Mouse (Mus musculus) lung, postnatal 36 days (tissue): Measurements from ENCODE around the gene Cyp1a2.

ENCODE experiments used
- DNase-seq: peaks from one replicate; pipeline ENCODE4 v3.0.0; 2022; ENCODE audit warnings: mixed read lengths

Cyp1a2 gene

DNA sequence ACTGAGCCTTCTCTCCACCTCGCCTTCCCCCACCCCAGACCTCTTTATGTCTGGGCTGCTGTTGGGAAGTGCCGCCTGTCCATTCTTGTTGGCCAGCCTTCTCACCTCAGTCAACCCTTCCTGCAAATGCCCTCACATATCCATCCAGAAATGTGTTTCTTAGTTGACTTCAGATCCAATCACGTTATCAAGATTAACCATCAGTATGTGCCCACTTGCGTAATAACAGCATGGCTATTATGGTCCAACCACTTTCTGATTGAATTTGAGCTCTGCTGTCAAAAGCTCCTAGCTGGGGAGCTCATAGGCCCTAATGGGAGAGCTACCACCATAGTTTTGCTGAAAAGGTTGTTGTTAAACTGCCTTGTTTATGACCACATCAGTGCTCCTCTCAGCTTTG lies 12.5 kb downstream of the Cyp1a2 start:
- no peak for DNase-seq

GRCm38 (mm10) chr9:57669566-57669965 lies 13.9 kb downstream of the Cyp1a2 start:
- DNase-seq: no peak

DNA sequence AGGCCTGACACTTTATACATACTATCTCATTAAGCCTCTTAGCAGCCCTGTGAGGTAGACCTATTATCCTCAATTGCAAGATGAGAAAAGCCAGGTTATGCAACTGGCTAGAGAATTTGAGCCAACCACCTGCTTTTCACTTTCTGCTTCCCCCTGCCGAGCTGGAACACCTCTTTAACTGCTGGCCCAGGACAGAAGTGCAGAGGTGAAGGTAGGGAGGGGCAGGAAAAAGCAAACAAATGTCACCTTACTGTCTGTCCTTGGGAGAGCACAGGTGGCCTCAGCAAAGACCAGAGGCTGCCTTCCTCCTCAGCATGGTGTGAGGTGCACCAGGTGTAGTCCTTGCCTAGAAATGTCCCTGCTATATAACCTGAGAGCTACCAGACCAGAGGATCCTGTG lies 15.2 kb downstream of the Cyp1a2 start:
- DNase-seq: no peak

GRCm38 (mm10) chr9:57667817-57668216 lies 15.7 kb downstream of the Cyp1a2 start:
- peak; percentile 77 for DNase-seq

DNA sequence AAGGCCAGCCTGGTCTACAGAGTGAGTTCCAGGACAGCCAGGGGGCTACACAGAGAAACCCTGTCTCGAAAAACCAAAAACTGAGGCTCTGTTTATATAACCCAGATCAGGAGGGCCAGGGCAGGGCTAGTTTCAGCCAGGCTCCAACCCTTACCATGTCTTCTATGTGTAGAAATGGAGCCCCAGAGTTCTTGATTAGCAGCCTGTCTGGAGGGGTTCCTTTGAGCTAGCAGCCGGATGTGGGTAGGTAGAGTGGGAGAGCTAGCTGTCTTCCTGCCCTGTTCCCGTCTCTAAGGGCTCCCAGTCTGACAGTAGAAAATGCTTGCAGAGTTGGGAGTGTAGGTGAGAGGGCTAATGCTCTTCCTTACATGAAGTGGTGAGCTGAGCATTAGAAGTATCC lies 16.4 kb downstream of the Cyp1a2 start:
- no peak for DNase-seq

DNA sequence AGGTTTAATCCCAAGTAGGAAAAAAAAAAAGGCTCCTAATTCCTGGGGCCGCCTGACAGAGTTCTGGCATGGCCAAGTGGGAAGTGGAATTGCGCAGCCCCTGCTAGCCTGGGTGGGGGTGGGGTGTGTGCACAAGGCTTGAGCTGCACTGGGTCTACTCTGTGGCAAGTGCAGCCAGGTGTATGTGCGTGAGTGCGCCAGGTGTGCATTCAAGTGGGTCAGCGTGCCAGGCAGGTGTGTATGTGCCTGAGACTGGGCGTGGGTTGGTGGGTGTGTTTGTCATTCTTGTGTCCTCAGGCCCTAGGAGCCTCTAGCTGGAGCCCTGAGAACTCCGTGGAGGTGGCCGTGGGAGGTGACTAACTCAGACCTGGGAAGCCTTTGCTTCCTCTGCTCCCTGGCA lies 17.0 kb downstream of the Cyp1a2 start:
- peak; percentile 33 for DNase-seq

DNA sequence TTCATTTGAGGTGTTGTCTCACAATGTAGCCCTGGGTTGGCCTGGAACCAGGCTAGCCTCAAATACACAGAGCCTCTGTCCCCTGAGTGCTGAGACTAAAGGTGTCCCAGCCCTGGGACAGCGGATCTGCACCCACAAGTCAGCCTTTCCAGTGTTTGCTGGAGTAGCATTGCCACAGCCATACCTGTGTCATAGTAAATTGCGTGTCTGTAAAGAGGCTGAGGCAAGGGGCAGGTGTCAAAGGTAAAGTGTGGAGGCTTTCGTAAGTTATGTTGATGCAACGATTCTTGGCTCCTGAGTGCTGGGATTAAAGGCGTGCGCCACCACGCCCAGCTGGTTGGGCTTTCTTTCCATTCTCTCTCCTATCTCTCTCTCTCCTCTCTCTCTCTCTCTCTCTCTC lies 18.9 kb downstream of the Cyp1a2 start:
- no peak for DNase-seq

DNA sequence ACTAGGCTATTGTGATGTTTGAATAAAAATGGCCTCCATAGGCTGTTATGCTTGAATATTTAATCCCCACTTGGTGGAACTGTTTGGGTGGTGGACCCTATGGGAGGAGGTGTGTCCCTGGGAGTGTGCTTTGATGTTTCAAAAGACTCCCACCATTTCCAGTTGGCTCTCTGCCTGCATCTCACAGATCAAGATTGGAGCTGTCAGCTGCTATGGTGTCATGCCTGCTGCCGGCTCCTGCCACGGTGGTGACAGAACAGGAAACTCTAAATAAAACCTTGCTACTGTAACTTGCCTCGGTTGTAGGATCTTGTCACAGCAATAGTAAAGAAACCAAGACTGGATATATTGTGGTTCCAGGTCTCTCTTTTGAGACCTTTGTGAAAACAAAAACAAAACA lies 22.0 kb downstream of the Cyp1a2 start:
- DNase-seq: no peak

- no peak for DNase-seq
These were observed 23.0 kb downstream of the Cyp1a2 start for GRCm38 (mm10) chr9:57660501-57660900.

- DNase-seq: peak; percentile 89
These were observed 23.7 kb downstream of the Cyp1a2 start for GRCm38 (mm10) chr9:57659774-57660173.

DNA sequence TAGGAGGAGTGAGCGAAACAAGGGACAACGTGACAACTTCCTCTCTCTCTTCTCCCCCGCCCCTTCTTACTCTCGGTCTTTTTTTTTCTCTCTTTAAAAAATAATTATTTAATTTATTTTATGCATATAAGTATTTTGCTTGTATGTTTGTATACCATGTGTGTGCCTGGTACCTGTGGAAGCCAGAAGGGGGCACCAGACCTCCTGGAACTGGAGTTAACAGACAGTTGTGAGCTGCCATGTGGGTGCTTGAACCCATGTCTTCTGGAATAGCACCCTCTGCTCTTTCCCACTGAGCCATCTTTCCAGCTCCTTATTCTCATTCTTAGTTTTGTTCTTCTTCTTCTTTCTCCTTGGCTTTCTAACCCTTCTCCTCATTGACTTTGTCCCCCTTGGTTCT lies 24.5 kb downstream of the Cyp1a2 start:
- no peak for DNase-seq

DNA sequence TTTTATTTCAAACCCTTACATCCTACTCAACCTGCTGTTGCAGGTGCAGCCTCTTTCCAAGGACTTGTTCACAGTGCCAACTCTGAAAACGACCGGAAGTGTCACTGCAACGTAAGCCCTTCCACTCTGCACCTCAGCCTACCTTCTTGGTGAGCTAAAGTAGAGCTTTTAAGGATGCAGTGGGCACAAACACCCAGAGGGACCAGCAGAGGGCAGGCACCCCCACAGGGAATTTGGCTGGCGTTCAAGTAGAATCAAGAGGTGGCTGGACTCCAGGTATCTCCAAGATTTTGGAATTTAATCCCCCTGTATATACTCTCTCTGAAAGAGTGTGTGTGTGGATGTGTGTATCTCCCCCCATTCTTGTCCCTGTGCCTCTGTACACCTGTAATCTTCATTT lies 25.7 kb downstream of the Cyp1a2 start:
- DNase-seq: no peak

- DNase-seq: no peak
These were observed 26.7 kb downstream of the Cyp1a2 start for GRCm38 (mm10) chr9:57656631-57657350.

DNA sequence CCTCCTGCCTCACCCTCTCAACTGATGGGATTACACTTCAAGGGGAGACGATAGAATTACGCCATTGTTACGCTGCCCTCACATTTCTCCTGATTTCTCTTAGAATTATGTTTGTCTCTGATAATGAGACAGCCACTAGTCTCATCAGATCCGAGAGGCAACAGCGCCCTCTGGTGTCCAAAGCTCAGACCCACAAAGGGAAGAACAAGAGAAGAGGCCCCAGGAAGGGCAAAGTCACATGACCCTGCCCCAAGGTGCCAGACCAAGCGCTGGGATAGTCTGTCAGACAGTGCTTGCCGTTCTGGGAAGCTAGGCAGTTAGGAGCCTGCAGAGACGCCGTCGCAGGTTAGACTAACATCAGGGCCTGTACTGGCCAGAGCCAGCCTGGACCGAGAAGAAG lies 27.8 kb downstream of the Cyp1a2 start:
- DNase-seq: peak; percentile 97

GRCm38 (mm10) chr9:57654966-57655365 lies 28.5 kb downstream of the Cyp1a2 start:
- DNase-seq: no peak

DNA sequence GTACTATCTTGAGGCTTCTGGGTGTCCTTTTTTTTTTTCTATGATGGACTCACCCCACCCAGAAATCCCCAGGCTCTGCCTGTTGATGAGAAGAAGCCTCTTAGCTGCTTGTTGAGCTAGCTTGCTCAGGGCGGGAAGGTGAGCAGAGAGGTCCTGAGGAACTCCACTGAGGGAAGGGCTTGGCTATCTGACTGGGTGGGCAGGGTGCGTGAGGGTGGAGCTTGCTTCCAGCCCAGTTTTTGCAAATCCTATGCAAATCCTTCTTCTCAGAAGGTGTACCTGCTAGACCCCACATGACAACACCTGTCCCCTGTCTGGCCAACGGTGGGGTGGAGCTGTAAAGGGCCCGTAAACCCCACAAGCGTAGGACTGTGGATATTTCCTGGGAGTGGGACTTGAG lies 30.2 kb downstream of the Cyp1a2 start, which contains the start of gene Csk:
TSS of gene Csk (minus strand) at position 349 of the 400 bp plus-strand sequence.
- DNase-seq: no peak

DNA sequence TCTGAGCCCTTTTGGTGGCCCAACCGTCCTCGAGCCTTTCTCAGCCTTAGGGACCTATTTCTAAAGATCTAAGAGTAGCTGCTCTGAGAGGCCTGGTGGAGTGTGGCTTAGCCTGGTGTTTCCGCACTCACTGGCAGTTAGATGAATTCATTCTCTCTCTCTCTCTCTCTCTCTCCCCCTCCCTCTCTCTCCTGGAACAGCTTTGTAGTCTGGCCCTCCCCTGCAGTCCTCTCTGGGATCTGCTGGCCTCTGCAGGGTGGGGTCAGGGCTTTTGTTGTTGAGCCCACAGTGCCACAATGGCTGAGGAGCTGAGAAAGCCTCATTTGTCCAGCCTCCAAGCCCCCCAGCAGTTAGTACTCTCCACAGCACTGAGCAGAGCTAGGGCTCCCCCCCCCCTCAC lies 30.6 kb downstream of the Cyp1a2 start:
- DNase-seq: no peak

- no peak for DNase-seq
These were observed 31.2 kb downstream of the Cyp1a2 start for GRCm38 (mm10) chr9:57652351-57652750.

- DNase-seq: peak; percentile 65
These were observed 32.7 kb downstream of the Cyp1a2 start for GRCm38 (mm10) chr9:57650786-57651311.

DNA sequence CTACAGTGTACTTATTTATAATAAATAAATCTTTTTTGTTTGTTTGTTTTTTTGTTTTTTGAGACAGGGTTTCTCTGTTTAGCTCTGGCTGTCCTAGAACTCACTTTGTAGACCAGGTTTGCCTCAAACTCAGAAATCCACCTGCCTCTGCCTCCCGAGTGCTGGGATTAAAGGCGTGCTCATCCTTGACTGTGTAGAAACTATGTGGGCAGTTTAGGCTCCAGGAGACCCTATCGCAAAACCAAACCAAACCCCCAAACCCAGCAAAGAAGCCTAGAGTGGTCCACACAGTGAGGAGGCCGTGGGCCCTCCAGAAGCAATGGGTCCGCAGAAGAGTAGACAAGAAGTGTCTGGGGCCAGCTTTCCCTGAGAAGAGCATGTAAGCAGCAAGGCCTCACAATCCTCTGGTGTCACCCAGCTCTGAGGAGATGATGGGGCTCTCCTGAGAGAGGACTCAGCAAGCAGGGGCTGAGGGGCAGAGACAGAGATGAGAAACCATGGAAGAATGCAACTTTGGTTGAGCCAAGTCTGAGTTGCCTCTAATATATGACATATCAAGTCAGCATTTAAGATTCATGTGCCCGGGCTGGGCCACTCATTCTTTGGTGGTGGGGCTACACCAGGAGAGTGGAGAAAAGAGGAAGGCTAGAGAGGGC lies 33.2 kb downstream of the Cyp1a2 start:
- no peak for DNase-seq

GRCm38 (mm10) chr9:57647286-57648108 lies 36.0 kb downstream of the Cyp1a2 start:
- no peak for DNase-seq

GRCm38 (mm10) chr9:57646551-57647103 lies 36.9 kb downstream of the Cyp1a2 start:
- DNase-seq: peak; percentile 67
